Mouse (Mus musculus): ENCODE results near the gene Smagp. TPM values are rescaled to one million over a fixed set of nuclear protein-coding genes. Genes with fewer than 3 reads are reported as not detected.
A peak's percentile ranks its signal among the peaks of the same experiment; 100 is the strongest.

The Smagp gene
- total and polyA plus RNA-seq, 3 experiments = 11.6 to 21.1 (median 12.9) TPM

DNA sequence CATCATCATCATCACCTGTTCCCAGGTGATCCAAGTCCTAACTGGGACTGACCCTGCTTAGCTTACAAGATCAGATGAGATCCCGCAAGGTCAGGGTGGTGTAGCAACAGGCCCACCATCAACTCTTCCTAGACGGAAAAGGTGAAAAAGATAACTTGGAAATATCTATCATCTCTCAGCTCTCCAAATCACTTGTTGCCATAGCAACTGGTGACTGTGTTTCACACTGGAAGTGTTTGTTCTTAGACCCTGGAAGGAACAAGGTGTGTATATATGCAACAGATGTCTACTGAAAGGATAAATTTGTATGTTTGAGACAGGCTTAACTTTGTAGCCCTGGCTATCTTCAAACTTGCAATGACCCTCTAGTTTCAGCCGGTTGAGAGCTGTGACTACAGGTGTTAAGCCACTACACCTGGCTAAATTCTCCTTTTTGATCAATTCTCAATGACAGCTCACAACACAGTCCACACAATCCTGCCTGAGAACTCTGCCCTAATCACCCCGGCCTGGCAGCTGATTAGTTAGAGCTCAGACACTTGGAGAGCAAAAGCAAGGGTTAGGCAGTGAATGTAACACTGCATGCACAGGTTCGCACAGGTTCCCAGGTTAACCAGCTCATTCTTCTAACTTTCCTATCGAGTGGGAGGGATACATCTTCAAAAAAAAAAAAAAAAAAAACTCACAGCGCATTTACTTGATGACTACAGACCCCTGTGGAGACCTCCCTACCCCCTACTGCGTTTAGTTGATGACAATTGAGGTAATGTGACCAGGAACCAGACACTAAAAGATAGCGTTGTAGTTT, 28.9 kb upstream of the Smagp start:
- no peaks in the 10 kb centered on the region for H3K79me2 ChIP-seq (replicated peaks; ENCODE audit: control insufficient read depth, insufficient read depth, low read length)
- no peak for TF ChIP-seq CTCF (IDR thresholded peaks at IDR 0.05)
- no peak for TF ChIP-seq EP300 (IDR thresholded peaks at IDR 0.05; ENCODE audit: insufficient read depth, low read depth, low read length)
- no peak for TF ChIP-seq POLR2A (IDR thresholded peaks at IDR 0.05; ENCODE audit: insufficient read depth, low read depth, low read length)
- H3K9ac ChIP-seq (ENCODE audit: low read depth, low read length) = no peak overlapping the region
- no peak overlapping the region for H3K4me3 ChIP-seq
- no peak for DNase-seq
- peaks cover 2% of the 10 kb centered on the region for H3K4me1 ChIP-seq (ENCODE audit: control insufficient read depth, insufficient read depth, low read length)
- H3K27me3 ChIP-seq (ENCODE audit: control insufficient read depth, insufficient read depth, low read length) = no peaks in the 10 kb centered on the region
- H3K36me3 ChIP-seq (ENCODE audit: control insufficient read depth, insufficient read depth, low read length) = no peaks in the 10 kb centered on the region
- H3K27ac ChIP-seq = no peak overlapping the region
- intact Hi-C loops (cut with DNase I) = no loop called here
- WGBS = 51% methylated on average over 9 of the region's 9 CpGs

DNA sequence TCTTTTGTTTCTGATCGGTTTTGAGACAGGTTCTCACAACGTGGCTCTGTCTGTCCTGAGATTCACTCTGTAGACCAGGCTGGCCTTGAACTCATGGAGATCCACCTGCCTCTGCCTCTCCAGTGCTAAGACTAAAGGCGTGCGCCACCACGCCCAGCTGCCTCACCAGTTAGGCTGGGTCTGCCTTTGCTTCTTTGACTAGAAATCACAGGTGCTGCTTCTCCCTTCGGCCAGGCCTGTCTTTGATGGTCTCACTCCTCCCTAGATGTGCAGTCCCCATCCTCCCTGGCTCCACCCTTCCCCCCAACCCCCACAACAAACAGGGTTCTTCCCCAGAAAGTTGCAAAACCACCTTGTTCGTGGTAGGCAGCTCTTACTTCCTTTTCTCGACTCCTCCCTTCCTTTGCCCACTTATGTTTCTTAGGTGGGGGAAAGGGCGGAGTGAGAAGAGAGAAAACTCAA, 28.1 kb upstream of the Smagp start:
- intact Hi-C loops (cut with DNase I) = no loop called here
- Histone ChIP-seq H3K27ac (no peak overlapping the region), H3K36me3 (ENCODE audit: control insufficient read depth, insufficient read depth, low read length) (no peaks in the 10 kb centered on the region), H3K4me1 (ENCODE audit: control insufficient read depth, insufficient read depth, low read length) (peaks cover 2% of the 10 kb centered on the region), H3K27me3 (ENCODE audit: control insufficient read depth, insufficient read depth, low read length) (no peaks in the 10 kb centered on the region), H3K4me3 (no peak overlapping the region), H3K79me2 (replicated peaks; ENCODE audit: control insufficient read depth, insufficient read depth, low read length) (no peaks in the 10 kb centered on the region), H3K9ac (ENCODE audit: low read depth, low read length) (no peak overlapping the region)
- 74% methylated on average over 9 of the region's 9 CpGs for WGBS
- TF ChIP-seq CTCF (IDR thresholded peaks at IDR 0.05) = no peak
- no peak for TF ChIP-seq POLR2A (IDR thresholded peaks at IDR 0.05; ENCODE audit: insufficient read depth, low read depth, low read length)
- TF ChIP-seq EP300 (IDR thresholded peaks at IDR 0.05; ENCODE audit: insufficient read depth, low read depth, low read length) = no peak
- peak in 1 of 2 experiments; percentile 53 for DNase-seq

DNA sequence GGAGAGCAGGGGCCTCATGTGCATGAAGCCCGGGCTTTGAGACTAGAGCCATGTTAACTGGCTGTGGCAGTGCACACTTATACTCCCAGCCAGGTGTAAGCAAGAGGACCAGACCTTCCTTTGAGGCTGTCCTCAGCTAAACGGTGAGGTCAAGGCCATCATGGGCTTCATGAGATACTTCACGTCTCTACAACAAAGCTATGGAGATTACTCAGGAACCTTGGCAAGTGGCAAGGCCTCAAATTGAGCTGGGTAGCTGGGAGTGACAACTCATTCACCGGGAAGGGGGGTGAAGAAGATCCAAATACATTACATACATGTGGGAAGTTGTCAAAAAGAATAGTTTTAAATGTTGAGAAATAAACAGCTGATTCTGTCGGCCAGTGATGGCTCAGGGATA, 24.1 kb upstream of the Smagp start:
- DNase-seq = no peak
- H3K27me3 ChIP-seq (ENCODE audit: control insufficient read depth, insufficient read depth, low read length) = no peaks in the 10 kb centered on the region
- TF ChIP-seq CTCF (IDR thresholded peaks at IDR 0.05) (no peak), EP300 (IDR thresholded peaks at IDR 0.05; ENCODE audit: insufficient read depth, low read depth, low read length) (no peak), POLR2A (IDR thresholded peaks at IDR 0.05; ENCODE audit: insufficient read depth, low read depth, low read length) (no peak)
- H3K79me2 ChIP-seq (replicated peaks; ENCODE audit: control insufficient read depth, insufficient read depth, low read length) = no peaks in the 10 kb centered on the region
- no peak overlapping the region for H3K27ac ChIP-seq
- H3K4me1 ChIP-seq (ENCODE audit: control insufficient read depth, insufficient read depth, low read length) = no peaks in the 10 kb centered on the region
- intact Hi-C loops (cut with DNase I) = no loop called here
- H3K4me3 ChIP-seq = no peak overlapping the region
- H3K9ac ChIP-seq (ENCODE audit: low read depth, low read length) = no peak overlapping the region
- H3K36me3 ChIP-seq (ENCODE audit: control insufficient read depth, insufficient read depth, low read length) = no peaks in the 10 kb centered on the region
- 88% methylated on average over 5 of the region's 5 CpGs for WGBS

DNA sequence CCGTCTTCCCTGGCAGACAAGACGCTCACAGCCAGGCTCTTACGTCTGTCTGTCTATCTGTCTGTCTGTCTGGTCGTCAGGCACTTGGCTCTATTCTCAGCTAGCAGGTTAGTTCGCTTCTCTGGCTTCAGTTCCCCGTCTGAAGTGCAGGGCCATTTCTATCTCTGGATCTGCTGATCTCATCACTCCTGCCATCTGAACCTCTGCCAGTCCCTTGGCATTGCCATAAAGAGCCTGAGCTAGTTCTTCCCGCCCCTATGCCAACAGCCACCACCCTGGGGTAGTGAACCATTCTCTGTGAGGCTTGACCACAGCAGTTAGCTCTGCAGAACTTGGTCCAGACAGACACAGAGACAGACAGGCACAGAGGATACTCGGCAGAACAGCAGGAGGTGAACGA, 23.6 kb upstream of the Smagp start:
- DNase-seq = peak in 1 of 2 experiments; percentile 11

DNA sequence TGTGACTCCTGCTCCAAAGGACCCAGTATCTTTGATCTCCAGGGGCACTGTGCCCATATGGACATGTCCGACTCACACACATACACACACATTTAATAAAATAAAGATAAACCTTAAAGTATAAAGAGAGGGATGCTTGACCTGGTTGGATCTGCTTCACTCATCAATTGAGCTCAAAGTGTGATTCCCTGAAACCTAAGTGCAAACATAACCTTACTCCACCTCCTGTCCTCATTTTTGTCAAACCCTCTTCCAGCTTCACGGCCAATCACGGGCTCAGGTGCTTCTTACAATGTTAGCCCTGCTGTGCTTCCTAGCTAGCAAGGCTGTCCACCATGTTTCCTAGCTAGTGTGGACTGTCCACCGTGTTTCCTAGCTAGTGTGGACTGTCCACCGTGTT, 18.5 kb upstream of the Smagp start:
- intact Hi-C loops (cut with DNase I) = no loop called here
- no peak overlapping the region for H3K27ac ChIP-seq
- H3K4me3 ChIP-seq = no peak overlapping the region
- H3K36me3 ChIP-seq (ENCODE audit: control insufficient read depth, insufficient read depth, low read length) = no peaks in the 10 kb centered on the region
- no peaks in the 10 kb centered on the region for H3K4me1 ChIP-seq (ENCODE audit: control insufficient read depth, insufficient read depth, low read length)
- DNase-seq = no peak
- no peaks in the 10 kb centered on the region for H3K79me2 ChIP-seq (replicated peaks; ENCODE audit: control insufficient read depth, insufficient read depth, low read length)
- 83% methylated on average over 5 of the region's 5 CpGs for WGBS
- H3K27me3 ChIP-seq (ENCODE audit: control insufficient read depth, insufficient read depth, low read length) = no peaks in the 10 kb centered on the region
- TF ChIP-seq POLR2A (IDR thresholded peaks at IDR 0.05; ENCODE audit: insufficient read depth, low read depth, low read length) (no peak), CTCF (IDR thresholded peaks at IDR 0.05) (no peak), EP300 (IDR thresholded peaks at IDR 0.05; ENCODE audit: insufficient read depth, low read depth, low read length) (no peak)
- no peak overlapping the region for H3K9ac ChIP-seq (ENCODE audit: low read depth, low read length)

More for the DNA sequence above, 23.6 kb upstream of the Smagp start:
- no peaks in the 10 kb centered on the region for H3K4me1 ChIP-seq (ENCODE audit: control insufficient read depth, insufficient read depth, low read length)
- intact Hi-C loops (cut with DNase I) = no loop called here
- TF ChIP-seq CTCF (IDR thresholded peaks at IDR 0.05) (no peak), EP300 (IDR thresholded peaks at IDR 0.05; ENCODE audit: insufficient read depth, low read depth, low read length) (no peak), POLR2A (IDR thresholded peaks at IDR 0.05; ENCODE audit: insufficient read depth, low read depth, low read length) (no peak)
- H3K79me2 ChIP-seq (replicated peaks; ENCODE audit: control insufficient read depth, insufficient read depth, low read length) = no peaks in the 10 kb centered on the region
- H3K4me3 ChIP-seq = no peak overlapping the region
- H3K27ac ChIP-seq = no peak overlapping the region
- WGBS = 78% methylated on average over 9 of the region's 9 CpGs
- no peaks in the 10 kb centered on the region for H3K27me3 ChIP-seq (ENCODE audit: control insufficient read depth, insufficient read depth, low read length)
- H3K9ac ChIP-seq (ENCODE audit: low read depth, low read length) = no peak overlapping the region
- H3K36me3 ChIP-seq (ENCODE audit: control insufficient read depth, insufficient read depth, low read length) = no peaks in the 10 kb centered on the region

DNA sequence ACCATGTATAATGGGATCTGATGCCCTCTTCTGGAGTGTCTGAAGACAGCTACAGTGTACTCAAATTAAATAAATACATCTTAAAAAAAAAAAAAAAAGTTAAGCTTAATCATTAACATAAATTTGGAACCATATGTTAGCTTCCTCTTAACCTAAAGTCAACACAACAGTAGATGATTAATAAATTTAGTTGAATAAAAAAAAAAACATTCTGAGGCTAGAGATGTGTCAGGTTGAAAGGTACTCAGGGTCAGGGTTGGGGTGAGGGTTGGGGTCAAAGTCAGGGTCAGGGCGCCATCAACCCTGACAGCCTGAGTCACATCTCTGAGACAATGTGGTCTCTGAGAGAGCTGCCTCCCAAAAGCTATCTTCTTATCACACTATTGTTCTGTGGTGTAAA, 17.5 kb upstream of the Smagp start:
- H3K4me1 ChIP-seq (ENCODE audit: control insufficient read depth, insufficient read depth, low read length) = no peaks in the 10 kb centered on the region
- H3K79me2 ChIP-seq (replicated peaks; ENCODE audit: control insufficient read depth, insufficient read depth, low read length) = no peaks in the 10 kb centered on the region
- no peaks in the 10 kb centered on the region for H3K36me3 ChIP-seq (ENCODE audit: control insufficient read depth, insufficient read depth, low read length)
- TF ChIP-seq POLR2A (IDR thresholded peaks at IDR 0.05; ENCODE audit: insufficient read depth, low read depth, low read length) (no peak), EP300 (IDR thresholded peaks at IDR 0.05; ENCODE audit: insufficient read depth, low read depth, low read length) (no peak), CTCF (IDR thresholded peaks at IDR 0.05) (no peak)
- no peak for DNase-seq
- H3K9ac ChIP-seq (ENCODE audit: low read depth, low read length) = no peak overlapping the region
- 59% methylated on average over 1 of the region's 1 CpGs for WGBS
- H3K27me3 ChIP-seq (ENCODE audit: control insufficient read depth, insufficient read depth, low read length) = no peaks in the 10 kb centered on the region
- no peak overlapping the region for H3K27ac ChIP-seq
- H3K4me3 ChIP-seq = no peak overlapping the region
- intact Hi-C loops (cut with DNase I) = no loop called here
